Mouse (Mus musculus) lung, postnatal 0 days (tissue): ENCODE data around the gene Abhd6.

Experiments
- CTCF ChIP-seq: IDR thresholded peaks from 2 replicates; pipeline ENCODE4 v1.5.1; 2016; ENCODE audit warnings: antibody characterized with exemption, mild to moderate bottlenecking
- EP300 ChIP-seq: IDR thresholded peaks from 2 replicates; pipeline ENCODE4 v1.6.1; 2016; ENCODE audit warnings: antibody characterized with exemption, mild to moderate bottlenecking, control low read depth

GRCm38 (mm10) chr14:7971889-7972493 lies 30.7 kb upstream of the Abhd6 start:
- TF ChIP-seq CTCF = no peak
- TF ChIP-seq EP300 = no peak
